Mouse (Mus musculus) kidney, postnatal 4 days (tissue): ENCODE results near the gene Ccdc105.

ENCODE experiments used
- DNase-seq, 2 experiments: peaks; one replicate each; pipeline ENCODE4 v3.0.0; 2021; ENCODE audit warnings: mixed read lengths in 2 of 2

Ccdc105 gene

GRCm38 (mm10) chr10:78714129-78714528, 38.7 kb downstream of the Ccdc105 start:
- DNase-seq: no peak

- DNase-seq: no peak
Observed at GRCm38 (mm10) chr10:78710706-78711105, 42.2 kb downstream of the Ccdc105 start.

GRCm38 (mm10) chr10:78700881-78701280, 52.0 kb downstream of the Ccdc105 start:
- DNase-seq: no peak
